Mouse (Mus musculus) small intestine, adult 2 months (tissue): Measurements from ENCODE around the gene A630089N07Rik.
"Not testable (repeated sequence)": the region's sequence is repeated elsewhere in the genome, so short reads cannot be mapped to it uniquely, and the experiment has no call there.

Experiments
- CTCF ChIP-seq: fragments of 200-500 bp; IDR thresholded peaks from 2 replicates; pipeline ENCODE4 v1.5.1; 2012; ENCODE audit warnings: low read depth, mild to moderate bottlenecking, control low read depth, inconsistent platforms, low read length, moderate library complexity, mixed read lengths; ENCODE audit not compliant: insufficient replicate concordance, insufficient read length; ENCODE audit errors: extremely low read depth
- POLR2A ChIP-seq: fragments of 200-500 bp; IDR thresholded peaks from 2 replicates; pipeline ENCODE4 v1.6.1; 2012; ENCODE audit warnings: low read depth, mild to moderate bottlenecking, control low read depth, inconsistent platforms, low read length, moderate library complexity

DNA sequence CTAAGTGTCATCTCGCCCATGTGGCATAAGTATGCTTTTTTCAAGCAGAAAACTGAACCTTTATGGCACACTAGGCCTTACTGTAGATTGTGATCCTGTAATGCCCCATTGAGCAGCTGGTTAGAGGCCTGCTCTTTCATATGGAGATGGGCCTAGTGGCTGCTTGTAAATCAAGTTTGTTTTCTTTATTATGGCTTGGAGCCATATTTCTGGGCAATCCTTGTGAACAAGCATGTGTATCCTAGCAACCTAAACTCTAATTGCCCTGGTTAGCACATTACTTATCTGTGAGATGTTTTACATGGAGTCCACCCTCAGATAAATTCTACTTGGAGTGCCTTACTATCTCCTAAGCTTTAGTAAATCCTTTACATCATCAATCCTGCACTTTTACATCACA lies 1.1 kb downstream of the A630089N07Rik start:
- not testable (repeated sequence) for TF ChIP-seq POLR2A, CTCF
